Mouse (Mus musculus): ENCODE results near the gene Olfml2a. TPM values are rescaled to one million over a fixed set of nuclear protein-coding genes. Genes with fewer than 3 reads are reported as not detected.

The Olfml2a gene
- total RNA-seq (2021): 1 to 10 TPM; 2.1 to 2.6 TPM
- long read RNA-seq, experiment 1, full-length matches to known transcripts: 3 of 3 reads
- long read RNA-seq, experiment 1, partial matches to known transcripts: 0 of 3 reads
- long read RNA-seq, experiment 1, other reads (novel, unspliced or antisense): 0 of 3 reads
- long read RNA-seq, experiment 2, full-length matches to known transcripts: 3 of 3 reads
- long read RNA-seq, experiment 2, partial matches to known transcripts: 0 of 3 reads
- long read RNA-seq, experiment 2, other reads (novel, unspliced or antisense): 0 of 3 reads

- intact Hi-C loops (cut with DNase I): no loop called here
- Histone ChIP-seq H3K4me3 (peak within 1 kb of the TSS; percentile 50), H3K27ac (no peak within 1 kb of the TSS)
- TF ChIP-seq CTCF (IDR thresholded peaks at IDR 0.05): peak; percentile 61
- peak; percentile 63 to 64 for DNase-seq (ENCODE audit: extremely low spot score in 1 of 2, low spot score in 2 of 2)
Measured at GRCm38 (mm10) chr2:38931851-38932667, at the start of gene Olfml2a. Gene Olfml2a, plus strand, starts transcription at chr2:38931978.

- Histone ChIP-seq H3K4me3 (no peak overlapping the region), H3K27ac (no peak overlapping the region)
- TF ChIP-seq CTCF (IDR thresholded peaks at IDR 0.05): no peak
- no peak for DNase-seq (ENCODE audit: extremely low spot score in 1 of 2, low spot score in 2 of 2)
- intact Hi-C loops (cut with DNase I): no loop called here
Measured at GRCm38 (mm10) chr2:38902866-38903265, 28.9 kb upstream of the Olfml2a start.

GRCm38 (mm10) chr2:38904290-38904689 is 27.5 kb upstream of the Olfml2a start:
- H3K4me3 ChIP-seq: no peak overlapping the region
- DNase-seq (ENCODE audit: extremely low spot score in 1 of 2, low spot score in 2 of 2): no peak
- no peak for TF ChIP-seq CTCF (IDR thresholded peaks at IDR 0.05)
- intact Hi-C loops (cut with DNase I): no loop called here
- H3K27ac ChIP-seq: no peak overlapping the region

GRCm38 (mm10) chr2:38906097-38906496 is 25.7 kb upstream of the Olfml2a start:
- peak; percentile 16 to 41 for DNase-seq (ENCODE audit: extremely low spot score in 1 of 2, low spot score in 2 of 2)
- Histone ChIP-seq H3K27ac (no peak overlapping the region), H3K4me3 (no peak overlapping the region)
- intact Hi-C loops (cut with DNase I): no loop called here
- TF ChIP-seq CTCF (IDR thresholded peaks at IDR 0.05): no peak

DNA sequence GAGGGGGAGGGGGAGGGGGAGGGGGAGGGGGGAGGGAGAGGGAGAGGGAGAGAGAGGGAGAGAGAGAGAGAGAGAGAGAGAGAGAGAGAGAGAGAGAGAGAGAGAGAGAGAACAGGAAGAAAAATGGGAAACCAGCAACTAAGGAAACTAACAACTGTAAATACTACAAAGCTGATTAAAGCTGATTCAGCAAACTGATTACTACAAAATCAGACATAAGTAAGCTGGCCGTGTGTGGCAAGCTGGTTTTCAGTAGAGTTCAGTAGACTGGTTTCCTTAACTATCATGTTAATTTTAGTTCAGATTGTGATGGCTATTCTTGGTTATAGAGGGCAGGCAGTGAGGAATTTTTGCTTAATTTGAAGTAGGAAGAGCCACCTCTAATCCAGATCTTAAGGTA is 23.2 kb upstream of the Olfml2a start:
- Histone ChIP-seq H3K4me3 (no peak overlapping the region), H3K27ac (no peak overlapping the region)
- intact Hi-C loops (cut with DNase I): no loop called here
- TF ChIP-seq CTCF (IDR thresholded peaks at IDR 0.05): no peak
- no peak for DNase-seq (ENCODE audit: extremely low spot score in 1 of 2, low spot score in 2 of 2)

DNA sequence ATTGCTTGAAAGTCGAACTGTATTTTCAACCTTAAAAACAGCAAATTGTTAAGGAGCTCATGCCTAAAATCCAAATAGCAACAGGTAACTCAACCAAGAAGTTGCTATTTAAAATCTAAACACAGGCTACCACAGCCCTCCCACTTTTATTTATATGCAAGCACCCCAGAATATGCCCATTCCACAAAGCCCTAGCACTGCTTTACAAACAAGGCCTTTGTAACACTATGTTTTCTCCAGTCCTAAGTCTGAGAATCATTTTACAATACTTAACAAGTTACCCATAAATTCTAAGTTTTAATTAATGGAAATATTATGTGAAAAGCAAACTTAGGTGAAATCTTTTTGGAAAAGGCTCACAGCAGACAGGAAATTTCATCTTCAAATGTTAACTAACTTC is 17.3 kb upstream of the Olfml2a start:
- no peak for TF ChIP-seq CTCF (IDR thresholded peaks at IDR 0.05)
- H3K27ac ChIP-seq: no peak overlapping the region
- intact Hi-C loops (cut with DNase I): no loop called here
- H3K4me3 ChIP-seq: no peak overlapping the region
- DNase-seq (ENCODE audit: extremely low spot score in 1 of 2, low spot score in 2 of 2): no peak

DNA sequence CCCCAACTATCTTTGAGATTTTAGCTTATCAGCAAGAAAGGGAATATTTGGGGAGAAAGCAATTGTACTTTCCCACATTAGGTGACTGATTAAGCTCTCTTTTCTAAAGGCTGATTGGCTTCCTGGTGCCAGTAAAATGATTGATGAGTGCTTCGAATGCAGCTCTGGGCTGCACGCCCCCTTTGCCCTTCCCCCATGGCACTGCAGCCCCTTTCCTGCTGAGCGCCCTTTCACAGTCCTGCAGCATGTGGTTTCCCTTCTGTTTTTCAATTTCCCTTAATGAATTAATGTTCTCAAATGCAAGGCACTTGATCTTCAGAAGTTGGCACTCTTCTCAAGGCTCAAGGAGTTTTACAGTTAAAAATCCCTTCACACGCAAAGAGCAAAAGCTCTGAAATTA is 16.8 kb upstream of the Olfml2a start:
- no peak for DNase-seq (ENCODE audit: extremely low spot score in 1 of 2, low spot score in 2 of 2)
- intact Hi-C loops (cut with DNase I): no loop called here
- TF ChIP-seq CTCF (IDR thresholded peaks at IDR 0.05): no peak
- H3K27ac ChIP-seq: no peak overlapping the region
- H3K4me3 ChIP-seq: no peak overlapping the region

DNA sequence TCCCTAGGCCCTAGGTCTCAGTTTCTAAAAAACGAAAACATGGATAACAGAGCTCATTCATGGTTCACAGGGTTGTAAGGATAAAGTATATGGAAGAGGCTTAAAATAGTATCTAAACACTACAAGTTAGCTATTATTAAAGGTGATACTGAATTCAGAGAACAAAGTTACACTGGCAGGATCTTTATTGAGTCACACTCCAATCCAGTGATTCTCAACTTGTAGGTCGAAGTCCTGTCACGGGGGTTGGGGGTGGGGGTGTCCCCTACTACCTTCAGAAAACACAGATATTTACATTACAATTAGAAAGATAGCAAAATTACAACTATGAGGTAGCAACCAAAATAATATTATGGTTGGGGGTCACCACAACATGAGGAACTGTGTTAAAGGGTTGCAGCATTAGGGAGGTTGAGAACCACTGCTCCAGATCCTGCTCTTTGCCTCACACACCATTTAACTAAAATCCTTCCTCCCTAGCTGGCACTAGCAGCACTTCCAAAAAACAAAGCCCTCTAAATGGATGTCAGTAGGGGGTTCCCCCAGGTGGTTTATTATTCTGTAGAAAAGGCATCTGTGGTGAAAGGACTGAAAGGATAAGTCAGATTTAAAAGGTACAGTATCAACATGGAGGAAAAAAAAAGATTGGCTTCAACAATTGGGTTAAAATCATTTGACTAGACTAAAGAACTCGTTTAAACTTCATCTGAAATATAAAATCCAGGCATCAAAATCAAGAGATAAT is 14.7 kb upstream of the Olfml2a start:
- Histone ChIP-seq H3K4me3 (no peak overlapping the region), H3K27ac (no peak overlapping the region)
- TF ChIP-seq CTCF (IDR thresholded peaks at IDR 0.05): no peak
- no peak for DNase-seq (ENCODE audit: extremely low spot score in 1 of 2, low spot score in 2 of 2)
- intact Hi-C loops (cut with DNase I): no loop called here

DNA sequence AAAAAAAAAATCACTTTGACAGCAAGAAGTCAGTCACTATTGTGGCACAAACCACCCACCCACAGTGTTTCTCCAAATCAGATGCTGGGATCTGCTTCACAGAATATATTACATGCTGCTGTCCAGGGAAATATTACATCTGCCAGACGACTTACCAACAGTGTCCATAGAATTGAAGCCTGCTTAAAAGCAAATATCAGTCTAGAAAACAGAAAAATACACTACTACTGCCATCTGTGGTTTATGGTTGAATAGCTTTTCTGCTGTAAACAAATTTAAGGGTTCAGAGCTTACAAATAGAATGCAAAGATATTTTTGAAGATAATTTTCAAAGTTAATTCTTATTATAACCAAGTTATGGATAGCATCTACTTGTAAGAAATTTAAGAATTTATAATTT is 10.4 kb upstream of the Olfml2a start:
- TF ChIP-seq CTCF (IDR thresholded peaks at IDR 0.05): no peak
- intact Hi-C loops (cut with DNase I): no loop called here
- Histone ChIP-seq H3K4me3 (no peak overlapping the region), H3K27ac (no peak overlapping the region)
- DNase-seq (ENCODE audit: extremely low spot score in 1 of 2, low spot score in 2 of 2): no peak

- no peak for DNase-seq (ENCODE audit: extremely low spot score in 1 of 2, low spot score in 2 of 2)
- intact Hi-C loops (cut with DNase I): no loop called here
Measured at GRCm38 (mm10) chr2:38923471-38923870, 8.3 kb upstream of the Olfml2a start.

GRCm38 (mm10) chr2:38923911-38924310 is 7.9 kb upstream of the Olfml2a start:
- intact Hi-C loops (cut with DNase I): no loop called here
- no peak for TF ChIP-seq CTCF (IDR thresholded peaks at IDR 0.05)
- DNase-seq (ENCODE audit: extremely low spot score in 1 of 2, low spot score in 2 of 2): no peak
- Histone ChIP-seq H3K27ac (no peak overlapping the region), H3K4me3 (no peak overlapping the region)

More at GRCm38 (mm10) chr2:38923471-38923870, 8.3 kb upstream of the Olfml2a start:
- Histone ChIP-seq H3K27ac (no peak overlapping the region), H3K4me3 (no peak overlapping the region)
- TF ChIP-seq CTCF (IDR thresholded peaks at IDR 0.05): no peak

DNA sequence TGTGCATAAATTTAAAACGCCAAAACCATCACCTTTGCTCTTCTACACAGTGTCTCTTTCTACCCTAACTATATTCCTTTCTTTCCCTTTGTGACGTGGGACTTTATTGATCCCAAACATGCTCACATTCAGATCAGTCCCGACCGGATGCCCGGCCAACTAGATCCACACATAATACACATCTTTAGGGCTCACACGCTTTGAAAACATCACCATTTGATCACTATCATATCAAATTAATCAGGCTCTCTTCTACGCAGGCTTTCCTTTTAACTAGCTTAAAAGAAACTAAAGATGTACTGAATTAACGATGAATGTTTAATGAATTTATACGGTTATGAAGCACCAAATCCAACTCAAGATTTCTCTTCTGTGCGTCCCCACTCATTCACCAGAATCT is 7.2 kb upstream of the Olfml2a start:
- intact Hi-C loops (cut with DNase I): no loop called here
- TF ChIP-seq CTCF (IDR thresholded peaks at IDR 0.05): no peak
- no peak for DNase-seq (ENCODE audit: extremely low spot score in 1 of 2, low spot score in 2 of 2)

More for the DNA sequence above, 7.2 kb upstream of the Olfml2a start:
- H3K4me3 ChIP-seq: peak overlapping the region; percentile 88; the same call in 1 of the 2 replicates
- H3K27ac ChIP-seq: no peak overlapping the region
